Mouse (Mus musculus): ENCODE results near the gene Zfp382. TPM values are rescaled to one million over a fixed set of nuclear protein-coding genes. Genes with fewer than 3 reads are reported as not detected.

Gene Zfp382
- total and polyA plus RNA-seq, 2 experiments from 2014 or later = 2.6 to 3.8 TPM

- Histone ChIP-seq H3K4me1 (ENCODE audit: control insufficient read depth, insufficient read depth) (no peaks in the 10 kb centered on the region), H3K36me3 (replicated peaks; ENCODE audit: control insufficient read depth, insufficient read depth, low read length) (peaks cover 14% of the 10 kb centered on the region), H3K27ac (ENCODE audit: low read depth) (no peak overlapping the region), H3K9me3 (replicated peaks; ENCODE audit: control insufficient read depth, low read length) (peaks cover 39% of the 10 kb centered on the region), H3K27me3 (ENCODE audit: control insufficient read depth, insufficient read depth, low read length) (no peaks in the 10 kb centered on the region), H3K4me2 (ENCODE audit: low read depth, low read length) (no peak overlapping the region), H3K4me3 (ENCODE audit: low read depth, low read length) (no peak overlapping the region), H3K9ac (replicated peaks; ENCODE audit: low read depth, low read length) (no peak overlapping the region)
- DNase-seq (ENCODE audit: low spot score) = no peak
- TF ChIP-seq EP300 (IDR thresholded peaks at IDR 0.05; ENCODE audit: low read depth) (no peak), CTCF (IDR thresholded peaks at IDR 0.05; ENCODE audit: low read depth) (no peak)
- no peak for ATAC-seq (ENCODE audit: insufficient read depth, low read depth)
- WGBS = 92% methylated on average over 5 of the region's 5 CpGs
Measured at GRCm38 (mm10) chr7:30147011-30147410, 25.3 kb downstream of the Zfp382 start.

DNA sequence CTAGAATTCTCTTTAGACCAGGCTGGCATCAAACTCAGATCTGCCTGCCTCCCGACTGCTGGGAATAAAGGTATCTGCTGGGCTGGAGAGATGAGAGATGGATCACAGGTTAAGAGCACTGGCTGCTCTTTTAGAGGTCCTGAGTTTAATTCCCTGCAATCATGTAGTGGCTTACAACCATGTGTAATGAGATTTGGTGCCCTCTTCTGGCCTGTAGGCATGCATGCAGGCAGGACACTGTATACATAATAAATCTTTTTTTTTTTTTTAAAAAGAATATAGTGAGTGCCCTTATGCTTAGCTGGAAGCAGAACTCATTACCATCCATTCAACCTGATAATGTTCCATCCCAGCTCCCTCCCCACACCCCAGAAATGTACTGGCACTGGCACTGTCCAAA is 32.3 kb downstream of the Zfp382 start:
- 96% methylated on average over 1 of the region's 1 CpGs for WGBS

GRCm38 (mm10) chr7:30155507-30155906 is 33.8 kb downstream of the Zfp382 start:
- Histone ChIP-seq H3K4me3 (ENCODE audit: low read depth, low read length) (no peak overlapping the region), H3K4me2 (ENCODE audit: low read depth, low read length) (no peak overlapping the region), H3K36me3 (replicated peaks; ENCODE audit: control insufficient read depth, insufficient read depth, low read length) (peaks cover 46% of the 10 kb centered on the region), H3K27me3 (ENCODE audit: control insufficient read depth, insufficient read depth, low read length) (no peaks in the 10 kb centered on the region), H3K4me1 (ENCODE audit: control insufficient read depth, insufficient read depth) (no peaks in the 10 kb centered on the region), H3K9ac (replicated peaks; ENCODE audit: low read depth, low read length) (no peak overlapping the region), H3K27ac (ENCODE audit: low read depth) (no peak overlapping the region), H3K9me3 (replicated peaks; ENCODE audit: control insufficient read depth, low read length) (peaks cover 81% of the 10 kb centered on the region)
- WGBS = 98% methylated on average over 3 of the region's 3 CpGs
- TF ChIP-seq CTCF (IDR thresholded peaks at IDR 0.05; ENCODE audit: low read depth) (no peak), EP300 (IDR thresholded peaks at IDR 0.05; ENCODE audit: low read depth) (no peak)
- ATAC-seq (ENCODE audit: insufficient read depth, low read depth) (no peak), DNase-seq (ENCODE audit: low spot score) (no peak)

More for the DNA sequence above, 32.3 kb downstream of the Zfp382 start:
- Histone ChIP-seq H3K9me3 (replicated peaks; ENCODE audit: control insufficient read depth, low read length) (peaks cover 82% of the 10 kb centered on the region), H3K27me3 (ENCODE audit: control insufficient read depth, insufficient read depth, low read length) (no peaks in the 10 kb centered on the region), H3K4me3 (ENCODE audit: low read depth, low read length) (no peak overlapping the region), H3K4me1 (ENCODE audit: control insufficient read depth, insufficient read depth) (no peaks in the 10 kb centered on the region), H3K9ac (replicated peaks; ENCODE audit: low read depth, low read length) (no peak overlapping the region), H3K36me3 (replicated peaks; ENCODE audit: control insufficient read depth, insufficient read depth, low read length) (peaks cover 42% of the 10 kb centered on the region), H3K27ac (ENCODE audit: low read depth) (no peak overlapping the region), H3K4me2 (ENCODE audit: low read depth, low read length) (no peak overlapping the region)
- ATAC-seq (ENCODE audit: insufficient read depth, low read depth) (no peak), DNase-seq (ENCODE audit: low spot score) (no peak)
- TF ChIP-seq CTCF (IDR thresholded peaks at IDR 0.05; ENCODE audit: low read depth) = no peak
- no peak for TF ChIP-seq EP300 (IDR thresholded peaks at IDR 0.05; ENCODE audit: low read depth)

DNA sequence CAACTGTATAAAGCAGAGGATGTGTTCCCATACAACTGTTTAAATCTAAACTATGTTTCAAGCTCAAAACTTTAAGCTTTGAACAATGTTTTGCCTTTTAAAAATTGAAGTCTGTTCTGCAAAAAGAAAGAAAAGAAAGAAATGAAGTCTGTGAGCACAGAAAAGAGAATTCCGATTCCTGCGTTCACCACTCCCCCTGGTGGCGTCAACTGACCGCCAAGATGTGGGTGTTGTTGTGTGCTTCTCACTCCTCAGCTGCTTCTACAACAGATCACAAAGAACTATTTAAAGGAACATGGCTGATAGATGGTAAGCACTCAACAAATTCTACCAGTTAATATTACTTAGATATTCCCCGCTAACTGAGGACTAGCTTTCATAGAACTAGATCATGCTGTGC is 41.4 kb downstream of the Zfp382 start:
- ATAC-seq (ENCODE audit: insufficient read depth, low read depth) = no peak
- 89% methylated on average over 5 of the region's 5 CpGs for WGBS
- Histone ChIP-seq H3K4me2 (ENCODE audit: low read depth, low read length) (no peak overlapping the region), H3K27me3 (ENCODE audit: control insufficient read depth, insufficient read depth, low read length) (no peaks in the 10 kb centered on the region), H3K9ac (replicated peaks; ENCODE audit: low read depth, low read length) (no peak overlapping the region), H3K27ac (ENCODE audit: low read depth) (no peak overlapping the region), H3K9me3 (replicated peaks; ENCODE audit: control insufficient read depth, low read length) (peaks cover 37% of the 10 kb centered on the region), H3K4me3 (ENCODE audit: low read depth, low read length) (no peak overlapping the region), H3K4me1 (ENCODE audit: control insufficient read depth, insufficient read depth) (peaks cover 8% of the 10 kb centered on the region; the same call in 1 of the 2 replicates), H3K36me3 (replicated peaks; ENCODE audit: control insufficient read depth, insufficient read depth, low read length) (peaks cover 55% of the 10 kb centered on the region)
- TF ChIP-seq EP300 (IDR thresholded peaks at IDR 0.05; ENCODE audit: low read depth) (no peak), CTCF (IDR thresholded peaks at IDR 0.05; ENCODE audit: low read depth) (0 out of 2 replicates have a peak, but pooled peaks have one; percentile 3)
- no peak for DNase-seq (ENCODE audit: low spot score)

- TF ChIP-seq EP300 (IDR thresholded peaks at IDR 0.05; ENCODE audit: low read depth) (no peak), CTCF (IDR thresholded peaks at IDR 0.05; ENCODE audit: low read depth) (no peak)
- H3K4me3 ChIP-seq (ENCODE audit: low read depth, low read length) = no peak overlapping the region
- no peak overlapping the region for H3K27ac ChIP-seq (ENCODE audit: low read depth)
- H3K9me3 ChIP-seq (replicated peaks; ENCODE audit: control insufficient read depth, low read length) = peaks cover 24% of the 10 kb centered on the region
- ATAC-seq (ENCODE audit: insufficient read depth, low read depth) = no peak
- peaks cover 10% of the 10 kb centered on the region; the same call in 1 of the 2 replicates for H3K4me1 ChIP-seq (ENCODE audit: control insufficient read depth, insufficient read depth)
- no peak overlapping the region for H3K9ac ChIP-seq (replicated peaks; ENCODE audit: low read depth, low read length)
- no peak for DNase-seq (ENCODE audit: low spot score)
- 96% methylated on average over 2 of the region's 2 CpGs for WGBS
- no peak overlapping the region for H3K4me2 ChIP-seq (ENCODE audit: low read depth, low read length)
- H3K27me3 ChIP-seq (ENCODE audit: control insufficient read depth, insufficient read depth, low read length) = no peaks in the 10 kb centered on the region
- H3K36me3 ChIP-seq (replicated peaks; ENCODE audit: control insufficient read depth, insufficient read depth, low read length) = peaks cover 38% of the 10 kb centered on the region
Measured at GRCm38 (mm10) chr7:30164745-30165144, 43.0 kb downstream of the Zfp382 start.
